Mouse (Mus musculus) embryonic fibroblast, embryonic 13.5 days (primary cell): ENCODE data around the gene E130114P18Rik.

Experiments
- CTCF ChIP-seq: IDR thresholded peaks from 2 replicates; pipeline ENCODE4 v1.5.1; 2011; ENCODE audit warnings: mild to moderate bottlenecking, control low read depth, low read length, moderate library complexity, borderline replicate concordance; ENCODE audit not compliant: insufficient read depth
- POLR2A ChIP-seq: IDR thresholded peaks from 2 replicates; pipeline ENCODE4 v1.6.1; 2011; ENCODE audit warnings: low read depth, mild to moderate bottlenecking, control low read depth, low read length, moderate library complexity

DNA sequence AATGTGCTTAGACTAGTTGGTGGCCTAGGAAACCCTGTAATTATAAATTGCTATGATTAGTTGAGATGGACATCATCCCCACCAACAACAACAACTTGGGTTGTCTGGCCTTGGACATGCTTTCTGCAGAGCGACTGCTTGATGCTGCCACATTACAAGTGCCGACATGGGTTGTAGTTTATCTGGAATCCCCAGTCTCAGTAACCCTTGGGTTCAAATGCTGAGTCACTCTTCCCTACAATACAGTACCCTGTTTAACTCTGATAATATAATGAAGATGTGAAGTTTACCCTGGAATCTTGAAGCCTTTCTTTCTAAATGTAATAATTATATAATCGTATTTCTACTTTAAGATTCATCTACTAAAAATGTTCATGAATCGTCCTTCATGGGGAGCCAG lies 49.4 kb downstream of the E130114P18Rik start:
- TF ChIP-seq CTCF, result no peak
- TF ChIP-seq POLR2A, result no peak
